Mouse (Mus musculus) megakaryocyte, embryonic 14.5 days (primary cell): ENCODE results near the gene Mia2.

Experiments used
- FLI1 ChIP-seq: IDR thresholded peaks from 2 replicates; pipeline ENCODE4 v1.6.1; 2012; ENCODE audit warnings: low read length, inconsistent platforms, mixed read lengths
- GATA1 ChIP-seq: IDR thresholded peaks from 3 replicates; pipeline ENCODE4 v1.6.1; 2012; ENCODE audit warnings: mixed read lengths, low read length, inconsistent platforms, borderline replicate concordance

- TF ChIP-seq GATA1: no peak
- no peak for TF ChIP-seq FLI1
Observed at GRCm38 (mm10) chr12:59207000-59207390, 111.4 kb downstream of the Mia2 start.
